Mouse (Mus musculus) embryonic facial prominence, embryonic 13.5 days (tissue): ENCODE results near the gene Gm45717. TPM values are rescaled to one million over a fixed set of nuclear protein-coding genes. Genes with fewer than 3 reads are reported as not detected.

Experiments
- ATAC-seq: fragments of 200-750 bp; cut with Nextera tagmentation; 2 replicates; pipeline ENCODE4 v1.8.0; 2017; ENCODE audit warnings: low read depth; ENCODE audit not compliant: insufficient number of reproducible peaks, insufficient read depth, low FRiP score, low TSS enrichment
- H3K27ac ChIP-seq: fragments of 300-500 bp; sonication (generic); 2 replicates; pipeline ENCODE4 v1.5.1; 2015; ENCODE audit warnings: moderate library complexity, mild to moderate bottlenecking, inconsistent platforms
- H3K27me3 ChIP-seq: fragments of 300-500 bp; sonication (generic); 2 replicates; pipeline ENCODE4 v1.6.1; 2015; ENCODE audit warnings: mild to moderate bottlenecking, inconsistent platforms
- H3K36me3 ChIP-seq: fragments of 300-500 bp; sonication (generic); 2 replicates; pipeline ENCODE4 v1.6.1; 2015; ENCODE audit warnings: mild to moderate bottlenecking, inconsistent platforms
- H3K4me1 ChIP-seq: fragments of 300-500 bp; sonication (generic); 2 replicates; pipeline ENCODE4 v1.6.1; 2015; ENCODE audit warnings: inconsistent platforms
- H3K4me2 ChIP-seq: fragments of 300-500 bp; sonication (generic); 2 replicates; pipeline ENCODE4 v1.6.1; 2015; ENCODE audit warnings: moderate library complexity, mild to moderate bottlenecking, inconsistent platforms
- H3K4me3 ChIP-seq: fragments of 300-500 bp; sonication (generic); 2 replicates; pipeline ENCODE4 v1.5.1; 2015; ENCODE audit warnings: mild to moderate bottlenecking, inconsistent platforms
- H3K9ac ChIP-seq: fragments of 300-500 bp; sonication (generic); 2 replicates; pipeline ENCODE4 v1.6.1; 2015; ENCODE audit warnings: mild to moderate bottlenecking, inconsistent platforms
- H3K9me3 ChIP-seq: fragments of 300-500 bp; sonication (generic); 2 replicates; pipeline ENCODE4 v1.6.1; 2016; ENCODE audit warnings: inconsistent platforms
- WGBS: fragments of 180-500 bp; shearing (Covaris S2); methylation state at CpG from one replicate; pipeline ENCODE4 v1.1.7; 2015; ENCODE audit warnings: mixed read lengths; 5-methylcytosine and 5-hydroxymethylcytosine counted together
- polyA plus RNA-seq: library from polyadenylated mRNA; unstranded; fragments of >200 nt; fragmentation: Nextera tagmentation; extraction: Ambion mirVana; gene quantifications from 2 replicates; pipeline ENCODE4 v1.2.1, GENCODE M21; 2015

The Gm45717 gene
- polyA plus RNA-seq, 1 experiment from 2014 or later = not detected

GRCm38 (mm10) chr7:140942341-140942740 is 13.4 kb downstream of the Gm45717 start:
- Histone ChIP-seq H3K36me3 (peaks cover 34% of the 10 kb centered on the region), H3K27me3 (no peaks in the 10 kb centered on the region), H3K4me3 (peak overlapping the region; percentile 57), H3K4me2 (peak overlapping the region; percentile 75), H3K4me1 (peaks cover 41% of the 10 kb centered on the region), H3K27ac (peak overlapping the region; percentile 94), H3K9me3 (no peaks in the 10 kb centered on the region), H3K9ac (peak overlapping the region; percentile 87)
- 58% methylated on average over 9 of the region's 9 CpGs for WGBS
- no peak for ATAC-seq

GRCm38 (mm10) chr7:140941222-140942051 is 14.3 kb downstream of the Gm45717 start, which contains the start of gene Pgghg:
Gene Pgghg, plus strand, starts transcription at chr7:140941391.
- Histone ChIP-seq H3K9me3 (no peaks in the 10 kb centered on the region), H3K4me2 (peak within 1 kb of the TSS; percentile 75), H3K4me1 (peaks cover 41% of the 10 kb centered on the region), H3K27me3 (0 out of 2 replicates have a peak, but pooled peaks cover 4% of the 10 kb centered on the region), H3K9ac (peak within 1 kb of the TSS; percentile 87), H3K4me3 (peak within 1 kb of the TSS; percentile 57), H3K36me3 (peaks cover 25% of the 10 kb centered on the region), H3K27ac (peak within 1 kb of the TSS; percentile 94)
- ATAC-seq = peak; percentile 82
- 3% methylated on average over 33 of the region's 33 CpGs for WGBS

- H3K36me3 ChIP-seq = peaks cover 8% of the 10 kb centered on the region
- 3% methylated on average over 8 of the region's 8 CpGs for WGBS
- H3K4me1 ChIP-seq = peaks cover 41% of the 10 kb centered on the region
- no peak for ATAC-seq
- peak overlapping the region; percentile 84 for H3K27ac ChIP-seq
- H3K4me3 ChIP-seq = no peak overlapping the region
- H3K9me3 ChIP-seq = no peaks in the 10 kb centered on the region
- H3K4me2 ChIP-seq = peak overlapping the region; percentile 44
- H3K9ac ChIP-seq = peak overlapping the region; percentile 54; the same call in 1 of the 2 replicates
- peaks cover 8% of the 10 kb centered on the region; the same call in 1 of the 2 replicates for H3K27me3 ChIP-seq
These were observed 16.0 kb downstream of the Gm45717 start for GRCm38 (mm10) chr7:140939669-140940171.

DNA sequence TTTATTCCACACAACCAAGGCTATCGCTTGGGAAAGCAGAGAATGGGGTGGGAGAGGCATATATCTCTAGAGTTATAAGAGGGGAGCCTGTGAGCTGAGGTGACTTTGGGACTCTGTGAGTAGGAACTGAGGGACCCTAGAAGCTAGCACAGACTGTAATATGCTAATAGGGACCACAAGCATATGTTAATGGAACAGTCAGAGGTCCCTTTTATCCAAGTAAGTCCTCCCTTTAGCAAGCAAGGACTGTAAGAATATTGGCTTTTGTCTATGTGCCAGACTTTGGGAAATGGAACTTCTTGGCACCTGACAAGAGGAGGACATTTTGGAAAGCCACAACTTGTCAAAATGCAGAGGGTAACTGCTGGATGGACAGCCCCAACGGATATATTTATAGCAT is 16.8 kb downstream of the Gm45717 start:
- H3K4me3 ChIP-seq = no peak overlapping the region
- WGBS = 23% methylated on average over 2 of the region's 2 CpGs
- H3K36me3 ChIP-seq = 0 out of 2 replicates have a peak, but pooled peaks cover 2% of the 10 kb centered on the region
- no peaks in the 10 kb centered on the region for H3K9me3 ChIP-seq
- peak overlapping the region; percentile 84; the same call in 1 of the 2 replicates for H3K27ac ChIP-seq
- ATAC-seq = no peak
- H3K4me2 ChIP-seq = peak overlapping the region; percentile 44; the same call in 1 of the 2 replicates
- H3K27me3 ChIP-seq = peaks cover 8% of the 10 kb centered on the region; the same call in 1 of the 2 replicates
- no peak overlapping the region for H3K9ac ChIP-seq
- H3K4me1 ChIP-seq = peaks cover 41% of the 10 kb centered on the region

GRCm38 (mm10) chr7:140938436-140938835 is 17.3 kb downstream of the Gm45717 start:
- Histone ChIP-seq H3K4me2 (no peak overlapping the region), H3K36me3 (no peaks in the 10 kb centered on the region), H3K4me1 (peaks cover 37% of the 10 kb centered on the region), H3K27me3 (peaks cover 8% of the 10 kb centered on the region; the same call in 1 of the 2 replicates), H3K9ac (no peak overlapping the region), H3K27ac (no peak overlapping the region), H3K4me3 (no peak overlapping the region), H3K9me3 (no peaks in the 10 kb centered on the region)
- 42% methylated on average over 3 of the region's 3 CpGs for WGBS
- ATAC-seq = no peak

DNA sequence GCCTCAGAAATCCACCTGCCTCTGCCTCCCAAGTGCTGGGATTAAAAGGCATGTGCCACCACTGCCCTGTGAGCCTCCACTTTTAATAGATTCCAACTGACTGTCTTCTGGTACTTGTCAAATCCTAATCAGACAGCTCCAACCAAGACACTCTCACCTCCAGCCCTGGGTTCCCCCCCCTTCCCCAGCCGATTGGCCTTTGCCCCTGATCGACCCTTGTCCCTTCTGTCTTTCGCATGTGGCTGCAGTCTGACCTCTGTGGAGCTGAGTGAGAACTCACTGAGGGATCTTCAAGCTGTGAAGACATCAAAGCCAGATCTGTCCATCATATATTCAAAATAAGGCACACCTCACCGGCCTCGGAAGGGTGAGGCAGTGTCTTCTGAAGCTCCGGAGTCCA is 28.6 kb downstream of the Gm45717 start:
- no peak overlapping the region for H3K9ac ChIP-seq
- 78% methylated on average over 6 of the region's 6 CpGs for WGBS
- no peak for ATAC-seq
- H3K4me2 ChIP-seq = no peak overlapping the region
- peaks cover 34% of the 10 kb centered on the region for H3K27me3 ChIP-seq
- H3K9me3 ChIP-seq = no peaks in the 10 kb centered on the region
- H3K4me1 ChIP-seq = peaks cover 14% of the 10 kb centered on the region
- H3K4me3 ChIP-seq = no peak overlapping the region
- H3K27ac ChIP-seq = no peak overlapping the region
- no peaks in the 10 kb centered on the region for H3K36me3 ChIP-seq

DNA sequence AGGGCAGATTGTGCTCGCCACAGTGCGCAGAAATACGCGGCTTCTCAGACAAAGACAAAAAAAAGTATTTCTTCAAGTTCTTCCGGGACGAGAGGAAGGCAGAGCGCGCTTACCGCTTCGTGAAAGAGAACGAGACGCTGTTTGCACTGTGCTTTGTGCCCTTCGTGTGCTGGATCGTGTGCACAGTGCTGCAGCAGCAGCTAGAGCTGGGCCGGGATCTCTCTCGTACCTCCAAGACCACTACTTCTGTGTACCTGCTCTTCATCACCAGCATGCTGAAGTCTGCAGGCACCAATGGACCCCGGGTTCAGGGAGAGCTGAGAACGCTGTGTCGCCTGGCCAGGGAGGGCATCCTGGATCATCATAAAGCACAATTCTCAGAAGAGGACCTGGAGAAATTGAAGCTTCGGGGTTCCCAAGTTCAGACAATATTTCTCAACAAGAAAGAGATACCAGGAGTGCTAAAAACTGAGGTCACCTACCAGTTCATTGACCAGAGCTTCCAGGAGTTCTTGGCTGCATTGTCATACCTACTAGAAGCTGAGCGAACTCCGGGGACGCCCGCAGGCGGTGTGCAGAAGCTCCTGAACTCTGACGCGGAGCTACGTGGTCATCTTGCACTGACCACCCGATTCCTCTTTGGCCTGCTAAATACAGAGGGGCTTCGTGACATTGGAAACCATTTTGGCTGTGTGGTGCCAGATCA is 32.5 kb downstream of the Gm45717 start:
- H3K27me3 ChIP-seq = peaks cover 71% of the 10 kb centered on the region
- H3K9me3 ChIP-seq = no peaks in the 10 kb centered on the region
- peak overlapping the region; percentile 43 for H3K4me3 ChIP-seq
- H3K4me1 ChIP-seq = peaks cover 18% of the 10 kb centered on the region
- no peak for ATAC-seq
- whole genome bisulfite sequencing = 20% methylated on average over 30 of the region's 30 CpGs
- H3K4me2 ChIP-seq = peak overlapping the region; percentile 76
- H3K27ac ChIP-seq = no peak overlapping the region
- no peaks in the 10 kb centered on the region for H3K36me3 ChIP-seq
- H3K9ac ChIP-seq = peak overlapping the region; percentile 41

DNA sequence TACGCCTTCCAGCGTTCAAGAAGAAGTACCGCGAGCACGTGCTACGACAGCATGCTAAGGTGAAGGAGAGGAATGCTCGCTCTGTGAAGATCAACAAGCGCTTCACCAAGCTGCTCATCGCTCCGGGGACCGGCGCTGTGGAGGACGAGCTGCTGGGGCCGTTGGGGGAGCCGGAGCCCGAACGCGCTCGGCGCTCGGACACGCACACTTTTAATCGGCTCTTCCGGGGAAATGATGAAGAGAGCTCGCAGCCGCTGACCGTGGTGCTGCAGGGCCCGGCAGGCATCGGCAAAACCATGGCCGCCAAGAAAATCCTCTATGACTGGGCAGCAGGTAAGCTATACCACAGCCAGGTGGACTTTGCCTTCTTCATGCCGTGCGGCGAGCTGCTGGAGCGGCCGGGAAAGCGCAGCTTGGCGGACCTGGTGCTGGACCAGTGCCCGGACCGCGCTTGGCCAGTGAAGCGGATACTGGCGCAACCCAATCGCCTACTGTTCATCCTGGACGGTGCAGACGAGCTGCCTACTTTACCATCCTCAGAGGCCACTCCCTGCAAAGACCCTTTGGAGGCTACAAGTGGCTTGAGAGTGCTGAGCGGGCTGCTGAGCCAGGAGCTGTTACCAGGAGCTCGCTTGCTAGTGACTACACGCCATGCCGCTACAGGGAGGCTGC is 33.2 kb downstream of the Gm45717 start:
- peak overlapping the region; percentile 41 for H3K9ac ChIP-seq
- H3K9me3 ChIP-seq = no peaks in the 10 kb centered on the region
- peaks cover 78% of the 10 kb centered on the region for H3K27me3 ChIP-seq

GRCm38 (mm10) chr7:140921225-140921975 is 34.3 kb downstream of the Gm45717 start:
- no peaks in the 10 kb centered on the region for H3K36me3 ChIP-seq
- peaks cover 81% of the 10 kb centered on the region for H3K27me3 ChIP-seq
- H3K4me3 ChIP-seq = no peak overlapping the region
- no peak overlapping the region for H3K27ac ChIP-seq
- no peak for ATAC-seq
- peaks cover 18% of the 10 kb centered on the region for H3K4me1 ChIP-seq
- H3K4me2 ChIP-seq = no peak overlapping the region
- no peak overlapping the region for H3K9ac ChIP-seq
- WGBS = 27% methylated on average over 22 of the region's 22 CpGs
- no peaks in the 10 kb centered on the region for H3K9me3 ChIP-seq

More for the DNA sequence above, 33.2 kb downstream of the Gm45717 start:
- Histone ChIP-seq H3K4me1 (peaks cover 18% of the 10 kb centered on the region), H3K4me2 (peak overlapping the region; percentile 76), H3K36me3 (no peaks in the 10 kb centered on the region), H3K27ac (no peak overlapping the region), H3K4me3 (peak overlapping the region; percentile 43)
- WGBS = 1% methylated on average over 49 of the region's 49 CpGs
- ATAC-seq = no peak

GRCm38 (mm10) chr7:140920418-140921029 is 35.2 kb downstream of the Gm45717 start, which contains the start of gene Nlrp6:
Gene Nlrp6, plus strand, starts transcription at chr7:140920902.
- no peak within 1 kb of the TSS for H3K27ac ChIP-seq
- H3K27me3 ChIP-seq = peaks cover 83% of the 10 kb centered on the region
- no peak for ATAC-seq
- peaks cover 18% of the 10 kb centered on the region for H3K4me1 ChIP-seq
- H3K4me2 ChIP-seq = no peak within 1 kb of the TSS
- H3K9me3 ChIP-seq = no peaks in the 10 kb centered on the region
- H3K36me3 ChIP-seq = no peaks in the 10 kb centered on the region
- WGBS = 69% methylated on average over 8 of the region's 8 CpGs
- no peak within 1 kb of the TSS for H3K4me3 ChIP-seq
- no peak within 1 kb of the TSS for H3K9ac ChIP-seq
